Mouse (Mus musculus) heart, postnatal 0 days (tissue): Measurements from ENCODE around the gene Nup93. TPM values are rescaled to one million over a fixed set of nuclear protein-coding genes. Genes with fewer than 3 reads are reported as not detected.

Experiments
- ATAC-seq: fragments of 200-750 bp; cut with Nextera tagmentation; 2 replicates; pipeline ENCODE4 v1.8.0; 2017; ENCODE audit warnings: low read depth, moderate number of reproducible peaks, moderate library complexity; ENCODE audit not compliant: insufficient read depth
- DNase-seq: peaks from one replicate; pipeline ENCODE4 v3.0.0-alpha.2; 2016; ENCODE audit warnings: low spot score
- H3K27ac ChIP-seq: fragments of 300-500 bp; sonication (generic); 2 replicates; pipeline ENCODE4 v1.5.1; 2014; ENCODE audit warnings: low read depth, mild to moderate bottlenecking
- H3K27me3 ChIP-seq: fragments of 300-500 bp; sonication (generic); 2 replicates; pipeline ENCODE4 v1.6.1; 2014; ENCODE audit warnings: low read length, mixed read lengths; ENCODE audit not compliant: control insufficient read depth, insufficient read depth
- H3K36me3 ChIP-seq: fragments of 300-500 bp; sonication (generic); replicated peaks from 2 replicates; pipeline ENCODE4 v1.6.1; 2014; ENCODE audit warnings: low read length, mixed read lengths; ENCODE audit not compliant: control insufficient read depth, insufficient read depth
- H3K4me1 ChIP-seq: fragments of 300-500 bp; sonication (generic); 2 replicates; pipeline ENCODE4 v1.6.1; 2014; ENCODE audit warnings: antibody characterized with exemption; ENCODE audit not compliant: control insufficient read depth, insufficient read depth
- H3K4me2 ChIP-seq: fragments of 300-500 bp; sonication (generic); 2 replicates; pipeline ENCODE4 v1.6.1; 2014; ENCODE audit warnings: low read depth, mild to moderate bottlenecking, low read length, moderate library complexity
- H3K4me3 ChIP-seq: fragments of 300-500 bp; sonication (generic); 2 replicates; pipeline ENCODE4 v1.5.1; 2014; ENCODE audit warnings: low read depth, low read length
- H3K9ac ChIP-seq: fragments of 300-500 bp; sonication (generic); replicated peaks from 2 replicates; pipeline ENCODE4 v1.6.1; 2014; ENCODE audit warnings: low read depth, low read length, mixed read lengths
- H3K9me3 ChIP-seq: fragments of 300-500 bp; sonication (generic); replicated peaks from 2 replicates; pipeline ENCODE4 v1.6.1; 2016; ENCODE audit warnings: low read length; ENCODE audit not compliant: control insufficient read depth
- CTCF ChIP-seq: IDR thresholded peaks from 2 replicates; pipeline ENCODE4 v1.5.1; 2016; ENCODE audit warnings: antibody characterized with exemption, control low read depth, low read depth
- EP300 ChIP-seq: IDR thresholded peaks from 2 replicates; pipeline ENCODE4 v1.6.1; 2016; ENCODE audit warnings: antibody characterized with exemption, low read depth
- whole genome bisulfite sequencing: fragments of 180-500 bp; shearing (Covaris S2); extraction: QIAGEN DNeasy Blood & Tissue Kit; methylation state at CpG from one replicate; pipeline ENCODE4 v1.1.7; 2014; 5-methylcytosine and 5-hydroxymethylcytosine counted together
- polyA plus RNA-seq: library from polyadenylated mRNA; unstranded; fragments of >200 nt; fragmentation: Nextera tagmentation; extraction: Ambion mirVana; gene quantifications from 2 replicates; pipeline ENCODE4 v1.2.1, GENCODE M21; 2015
- total RNA-seq: library from RNA; depleted of rRNA; stranded (reverse); fragments of >200 nt; gene quantifications from 2 replicates; pipeline ENCODE4 v1.2.3, GENCODE M21; 2014; ENCODE audit warnings: low replicate concordance

Nup93 gene
- total and polyA plus RNA-seq, 2 experiments from 2014 or later = 21.9 to 31.4 TPM

GRCm38 (mm10) chr8:94296312-94296991 lies 82.1 kb downstream of the Nup93 start:
- TF ChIP-seq CTCF (no peak), EP300 (no peak)
- 36% methylated on average over 9 of the region's 9 CpGs for WGBS
- peak; percentile 77 for ATAC-seq

GRCm38 (mm10) chr8:94297101-94297500 lies 82.7 kb downstream of the Nup93 start:
- Histone ChIP-seq H3K27ac (peak overlapping the region; percentile 51), H3K4me2 (no peak overlapping the region), H3K9ac (no peak overlapping the region), H3K4me3 (no peak overlapping the region), H3K9me3 (no peaks in the 10 kb centered on the region), H3K4me1 (peaks cover 11% of the 10 kb centered on the region; the same call in 1 of the 2 replicates), H3K36me3 (peaks cover 35% of the 10 kb centered on the region), H3K27me3 (no peaks in the 10 kb centered on the region)
- peak; percentile 21; the same call in 1 of the 2 replicates for ATAC-seq
- TF ChIP-seq EP300 (no peak), CTCF (no peak)
- no peak for DNase-seq
- 43% methylated on average over 6 of the region's 6 CpGs for WGBS

More at GRCm38 (mm10) chr8:94296312-94296991, 82.1 kb downstream of the Nup93 start:
- H3K9me3 ChIP-seq = no peaks in the 10 kb centered on the region
- no peak overlapping the region for H3K4me3 ChIP-seq
- H3K27ac ChIP-seq = peak overlapping the region; percentile 51
- no peak overlapping the region for H3K4me2 ChIP-seq
- no peak overlapping the region for H3K9ac ChIP-seq
- peaks cover 28% of the 10 kb centered on the region for H3K36me3 ChIP-seq
- H3K4me1 ChIP-seq = peaks cover 18% of the 10 kb centered on the region
- H3K27me3 ChIP-seq = no peaks in the 10 kb centered on the region
- peak; percentile 58 for DNase-seq

- Histone ChIP-seq H3K4me1 (0 out of 2 replicates have a peak, but pooled peaks cover 4% of the 10 kb centered on the region), H3K9ac (no peak overlapping the region), H3K4me3 (no peak overlapping the region), H3K27me3 (no peaks in the 10 kb centered on the region), H3K27ac (no peak overlapping the region), H3K4me2 (no peak overlapping the region), H3K9me3 (no peaks in the 10 kb centered on the region), H3K36me3 (peaks cover 53% of the 10 kb centered on the region)
- 77% methylated on average over 4 of the region's 4 CpGs for WGBS
- ATAC-seq (no peak), DNase-seq (no peak)
- TF ChIP-seq EP300 = no peak
- TF ChIP-seq CTCF = no peak
Measured at GRCm38 (mm10) chr8:94300809-94301208, 86.4 kb downstream of the Nup93 start.

DNA sequence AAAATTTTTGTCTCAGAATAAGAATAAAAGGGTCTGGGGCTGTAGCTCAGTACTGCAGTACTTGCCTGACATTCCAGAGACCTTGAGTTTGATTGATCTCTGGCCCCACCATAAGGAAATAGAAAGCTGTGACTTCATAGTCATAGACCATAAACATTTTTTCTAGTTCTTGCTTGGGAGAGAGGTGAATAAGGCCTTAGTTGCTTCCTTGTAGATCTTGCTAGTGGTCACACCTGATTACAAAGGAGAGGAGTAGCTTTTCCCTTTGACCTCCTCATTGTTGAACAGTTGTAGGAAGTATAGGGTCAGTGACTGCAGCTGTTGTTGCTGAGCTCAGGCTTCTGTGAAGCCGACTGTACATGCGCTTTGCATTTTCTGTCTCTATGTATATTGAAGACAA lies 90.0 kb downstream of the Nup93 start:
- ATAC-seq = no peak
- Histone ChIP-seq H3K27ac (no peak overlapping the region), H3K4me2 (no peak overlapping the region), H3K36me3 (peaks cover 69% of the 10 kb centered on the region), H3K9me3 (no peaks in the 10 kb centered on the region), H3K27me3 (no peaks in the 10 kb centered on the region), H3K4me1 (peaks cover 5% of the 10 kb centered on the region; the same call in 1 of the 2 replicates), H3K9ac (no peak overlapping the region), H3K4me3 (no peak overlapping the region)
- no peak for DNase-seq
- no peak for TF ChIP-seq CTCF
- no peak for TF ChIP-seq EP300
- WGBS = 83% methylated on average over 2 of the region's 2 CpGs

- Histone ChIP-seq H3K9ac (no peak overlapping the region), H3K4me2 (no peak overlapping the region), H3K9me3 (no peaks in the 10 kb centered on the region), H3K4me3 (no peak overlapping the region), H3K36me3 (peaks cover 79% of the 10 kb centered on the region), H3K4me1 (peaks cover 5% of the 10 kb centered on the region; the same call in 1 of the 2 replicates), H3K27ac (0 out of 2 replicates have a peak overlapping the region, but pooled peaks have one; percentile 6), H3K27me3 (no peaks in the 10 kb centered on the region)
- DNase-seq = no peak
- TF ChIP-seq EP300 (no peak), CTCF (no peak)
- WGBS = 26% methylated on average over 7 of the region's 7 CpGs
- ATAC-seq = peak; percentile 64
Measured at GRCm38 (mm10) chr8:94306989-94307513, 92.7 kb downstream of the Nup93 start.
